Mouse (Mus musculus) midbrain, embryonic 14.5 days (tissue): ENCODE results near the gene D130043K22Rik. TPM values are rescaled to one million over a fixed set of nuclear protein-coding genes. Genes with fewer than 3 reads are reported as not detected.
A peak's percentile ranks its signal among the peaks of the same experiment; 100 is the strongest.

ENCODE experiments used
- ATAC-seq: fragments of 200-750 bp; cut with Nextera tagmentation; 2 replicates; pipeline ENCODE4 v1.8.0; 2017; ENCODE audit warnings: moderate number of reproducible peaks, moderate library complexity; ENCODE audit not compliant: low FRiP score, low TSS enrichment
- DNase-seq: peaks from one replicate; pipeline ENCODE4 v3.0.0-alpha.2; 2015
- H3K27ac ChIP-seq: fragments of 300-500 bp; sonication (generic); replicated peaks from 2 replicates; pipeline ENCODE4 v1.5.1; 2014; ENCODE audit warnings: mild to moderate bottlenecking, low read depth, low read length, moderate library complexity
- H3K27me3 ChIP-seq: fragments of 300-500 bp; sonication (generic); 2 replicates; pipeline ENCODE4 v1.6.1; 2014; ENCODE audit warnings: low read length, control low read depth, mixed read lengths; ENCODE audit not compliant: control insufficient read depth, insufficient read depth
- H3K36me3 ChIP-seq: fragments of 300-500 bp; sonication (generic); 2 replicates; pipeline ENCODE4 v1.6.1; 2014; ENCODE audit warnings: low read length, control low read depth; ENCODE audit not compliant: control insufficient read depth, insufficient read depth
- H3K4me1 ChIP-seq: fragments of 300-500 bp; sonication (generic); 2 replicates; pipeline ENCODE4 v1.6.1; 2014; ENCODE audit warnings: mild to moderate bottlenecking, antibody characterized with exemption, low read length, control low read depth; ENCODE audit not compliant: control insufficient read depth, insufficient read depth
- H3K4me2 ChIP-seq: fragments of 300-500 bp; sonication (generic); 2 replicates; pipeline ENCODE4 v1.6.1; 2014; ENCODE audit warnings: mild to moderate bottlenecking, low read length, moderate library complexity
- H3K4me3 ChIP-seq: fragments of 300-500 bp; sonication (generic); replicated peaks from 2 replicates; pipeline ENCODE4 v1.5.1; 2014; ENCODE audit warnings: low read depth, low read length
- H3K9ac ChIP-seq: fragments of 300-500 bp; sonication (generic); replicated peaks from 2 replicates; pipeline ENCODE4 v1.6.1; 2014; ENCODE audit warnings: mild to moderate bottlenecking, low read length, moderate library complexity
- H3K9me3 ChIP-seq: fragments of 300-500 bp; sonication (generic); 2 replicates; pipeline ENCODE4 v1.6.1; 2016; ENCODE audit warnings: low read length, control low read depth, mixed read lengths; ENCODE audit not compliant: control insufficient read depth
- WGBS: fragments of 180-500 bp; shearing (Covaris S2); extraction: QIAGEN DNeasy Blood & Tissue Kit; methylation state at CpG from one replicate; pipeline ENCODE4 v1.1.7; 2014; 5-methylcytosine and 5-hydroxymethylcytosine counted together
- polyA plus RNA-seq: library from polyadenylated mRNA; unstranded; fragments of >200 nt; fragmentation: Nextera tagmentation; extraction: Ambion mirVana; gene quantifications from 2 replicates; pipeline ENCODE4 v1.2.1, GENCODE M21; 2014

The D130043K22Rik gene
- polyA plus RNA-seq, result 3.5 and 4.2 TPM in 2 replicates

- peak within 1 kb of the TSS; percentile 52; the same call in 1 of the 2 replicates for H3K27ac ChIP-seq
- peaks cover 11% of the 10 kb centered on the region for H3K36me3 ChIP-seq
- WGBS, result 9% methylated on average over 40 of the region's 40 CpGs
- H3K4me3 ChIP-seq, result peak within 1 kb of the TSS; percentile 63
- H3K27me3 ChIP-seq, result no peaks in the 10 kb centered on the region
- H3K9me3 ChIP-seq, result no peaks in the 10 kb centered on the region
- H3K9ac ChIP-seq, result peak within 1 kb of the TSS; percentile 67
- peak within 1 kb of the TSS; percentile 80 for H3K4me2 ChIP-seq
- ATAC-seq (peak; percentile 88; the same call in 1 of the 2 replicates), DNase-seq (peak; percentile 87)
- H3K4me1 ChIP-seq, result no peaks in the 10 kb centered on the region; the same call in 1 of the 2 replicates
These were observed at the start of gene D130043K22Rik for GRCm38 (mm10) chr13:24844983-24845955. Gene D130043K22Rik (plus strand): TSS chr13:24845135.

- Histone ChIP-seq H3K4me3 (no peak overlapping the region), H3K36me3 (no peaks in the 10 kb centered on the region), H3K4me1 (peaks cover 12% of the 10 kb centered on the region), H3K9me3 (no peaks in the 10 kb centered on the region), H3K9ac (no peak overlapping the region), H3K4me2 (no peak overlapping the region), H3K27ac (no peak overlapping the region), H3K27me3 (no peaks in the 10 kb centered on the region)
- no peak for DNase-seq
- WGBS, result 97% methylated on average over 4 of the region's 4 CpGs
- ATAC-seq, result no peak
These were observed 46.2 kb upstream of the D130043K22Rik start for GRCm38 (mm10) chr13:24798686-24799085.

DNA sequence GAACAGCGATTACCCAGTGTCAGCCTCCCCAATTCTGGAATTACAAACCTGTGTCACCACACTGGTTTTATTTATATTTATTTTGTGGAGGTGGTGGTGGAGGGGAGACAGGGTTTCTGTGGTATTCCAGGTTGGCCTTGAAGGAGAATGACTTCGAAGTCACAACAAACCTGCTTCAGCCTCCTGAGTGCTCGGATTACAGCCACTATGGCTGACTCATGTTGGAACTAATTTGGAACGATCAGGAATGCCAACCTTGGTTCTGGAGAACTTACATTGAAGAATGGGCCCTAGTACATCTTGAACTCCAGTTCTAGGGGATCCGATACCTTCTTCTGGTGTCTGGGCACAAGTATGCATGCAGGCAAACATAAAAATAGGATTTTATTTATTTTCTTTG is 45.6 kb upstream of the D130043K22Rik start:
- DNase-seq, result no peak
- Histone ChIP-seq H3K36me3 (no peaks in the 10 kb centered on the region), H3K9ac (no peak overlapping the region; the same call in 1 of the 2 replicates), H3K4me1 (peaks cover 18% of the 10 kb centered on the region), H3K4me3 (peak overlapping the region; percentile 99), H3K4me2 (peak overlapping the region; percentile 67), H3K27ac (no peak overlapping the region), H3K9me3 (no peaks in the 10 kb centered on the region), H3K27me3 (no peaks in the 10 kb centered on the region)
- ATAC-seq, result no peak
- WGBS, result 76% methylated on average over 5 of the region's 5 CpGs

DNA sequence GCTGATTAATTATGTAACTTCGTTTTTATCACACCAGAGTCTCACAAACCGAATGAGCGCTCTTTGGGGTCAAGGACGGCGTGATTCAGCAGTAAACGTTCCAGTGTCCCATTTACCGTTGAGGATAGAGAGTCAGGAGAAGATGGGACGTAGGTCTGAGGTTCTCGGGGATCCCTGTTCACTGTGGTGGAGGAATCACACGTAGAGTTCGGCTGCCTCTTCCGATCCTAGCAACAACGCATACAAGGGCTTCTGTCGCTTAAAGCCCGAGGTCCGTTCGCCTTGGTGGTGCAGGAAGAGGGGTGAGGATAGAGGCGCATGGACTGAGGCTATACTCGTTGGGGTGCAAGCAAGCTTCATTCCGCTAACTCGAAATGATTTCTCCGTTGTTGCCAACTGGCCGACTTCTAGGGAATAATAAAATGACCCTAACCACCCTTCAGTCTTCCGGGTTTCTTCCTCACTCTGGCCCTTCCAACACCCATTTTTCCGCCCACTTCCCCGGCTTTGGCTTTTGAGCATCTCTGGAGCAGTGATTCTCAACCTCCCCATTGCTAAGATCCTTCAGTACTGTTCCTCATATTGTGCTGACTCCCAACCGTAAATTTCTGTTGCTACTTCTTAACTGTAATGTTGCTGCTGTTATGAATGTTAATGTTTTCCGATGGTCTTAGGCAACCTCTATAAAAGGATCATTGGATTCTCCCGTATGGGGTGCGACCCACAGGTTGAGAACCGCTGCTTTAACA is 44.8 kb upstream of the D130043K22Rik start:
- H3K27ac ChIP-seq, result peak overlapping the region; percentile 98
- no peaks in the 10 kb centered on the region for H3K27me3 ChIP-seq
- ATAC-seq (no peak; the same call in 1 of the 2 replicates), DNase-seq (peak; percentile 65)
- peak overlapping the region; percentile 67 for H3K4me2 ChIP-seq
- H3K36me3 ChIP-seq, result no peaks in the 10 kb centered on the region
- WGBS, result 1% methylated on average over 31 of the region's 31 CpGs
- no peaks in the 10 kb centered on the region for H3K9me3 ChIP-seq
- peak overlapping the region; percentile 99 for H3K4me3 ChIP-seq
- H3K9ac ChIP-seq, result peak overlapping the region; percentile 59
- peaks cover 22% of the 10 kb centered on the region for H3K4me1 ChIP-seq

DNA sequence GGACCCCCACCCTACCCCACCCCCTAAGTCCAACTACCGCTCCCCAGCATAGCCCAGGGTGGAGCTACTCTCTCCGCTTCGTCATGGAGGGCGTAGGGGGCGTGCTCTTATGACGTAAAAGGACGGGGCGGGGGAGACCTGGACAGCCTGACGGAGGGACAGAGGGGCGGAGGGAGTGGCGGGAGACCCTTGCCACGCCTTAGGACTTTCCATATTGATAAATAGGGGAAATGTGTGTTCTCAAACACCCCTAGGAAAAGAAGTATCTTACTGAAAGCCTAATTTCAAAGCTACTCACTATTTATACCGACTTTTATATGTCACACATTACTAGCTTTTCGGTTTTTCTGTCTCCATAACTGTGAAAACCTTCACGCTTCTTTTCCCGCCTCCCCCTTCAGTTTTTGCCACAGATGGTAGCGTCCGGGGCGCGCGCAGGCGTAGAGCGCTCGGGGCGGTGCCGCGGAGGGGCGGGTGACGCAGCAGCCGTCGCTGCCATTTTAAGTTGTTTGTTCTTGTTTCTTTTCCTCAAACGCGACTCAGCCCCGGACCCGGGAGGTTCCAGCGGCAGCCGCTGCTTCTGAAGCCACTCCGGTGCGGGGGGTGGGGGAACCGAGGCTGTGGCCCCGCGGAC is 44.1 kb upstream of the D130043K22Rik start:
- H3K36me3 ChIP-seq, result peaks cover 4% of the 10 kb centered on the region; the same call in 1 of the 2 replicates
- peak; percentile 98 for DNase-seq
- peaks cover 22% of the 10 kb centered on the region for H3K4me1 ChIP-seq
- no peaks in the 10 kb centered on the region for H3K9me3 ChIP-seq
- H3K9ac ChIP-seq, result peak overlapping the region; percentile 94
- H3K4me2 ChIP-seq, result peak overlapping the region; percentile 67
- ATAC-seq, result peak; percentile 97
- under 1% methylated on average over 42 of the region's 42 CpGs for WGBS
- H3K4me3 ChIP-seq, result peak overlapping the region; percentile 99
- H3K27me3 ChIP-seq, result no peaks in the 10 kb centered on the region
- H3K27ac ChIP-seq, result peak overlapping the region; percentile 98

DNA sequence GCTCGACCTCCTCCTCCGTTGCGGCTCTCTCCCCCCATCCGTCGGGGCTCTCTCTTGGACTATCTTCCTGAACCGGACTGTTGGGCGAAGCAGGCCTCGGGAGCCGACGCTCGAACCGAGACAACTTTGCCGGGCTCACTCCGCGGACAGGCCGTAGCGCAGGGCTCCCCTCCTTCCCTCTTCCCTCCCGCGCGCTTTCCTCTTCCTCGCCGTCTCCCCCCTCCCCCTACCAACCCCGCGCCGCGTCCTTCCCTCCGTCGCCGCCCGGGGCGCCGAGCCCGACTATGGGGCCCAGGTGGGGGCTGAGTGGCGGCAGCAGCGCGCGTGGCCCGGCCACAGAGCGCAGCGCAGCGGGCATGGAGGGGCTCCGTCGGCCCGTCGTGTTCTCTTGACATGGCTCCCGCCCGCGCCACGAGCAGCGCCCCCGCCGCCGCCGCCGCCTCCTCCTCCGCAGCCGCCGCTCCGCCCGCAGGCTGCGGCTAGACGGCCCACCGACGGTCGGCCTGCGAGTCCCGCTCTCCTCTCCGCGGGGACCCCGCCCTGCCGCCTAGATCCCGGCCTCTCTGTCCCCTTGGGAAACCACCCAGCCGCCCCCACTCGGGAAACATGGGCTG is 43.5 kb upstream of the D130043K22Rik start, which contains the start of gene BC005537:
BC005537 (plus strand) TSS at position 350 of the 614 bp plus-strand sequence.
- Histone ChIP-seq H3K9ac (peak within 1 kb of the TSS; percentile 94), H3K9me3 (no peaks in the 10 kb centered on the region), H3K27me3 (no peaks in the 10 kb centered on the region), H3K4me1 (peaks cover 22% of the 10 kb centered on the region), H3K36me3 (peaks cover 8% of the 10 kb centered on the region), H3K4me2 (peak within 1 kb of the TSS; percentile 67), H3K27ac (peak within 1 kb of the TSS; percentile 98), H3K4me3 (peak within 1 kb of the TSS; percentile 99)
- DNase-seq (peak; percentile 80), ATAC-seq (peak; percentile 74)
- WGBS, result under 1% methylated on average over 56 of the region's 74 CpGs

GRCm38 (mm10) chr13:24802131-24802691 is 42.7 kb upstream of the D130043K22Rik start:
- ATAC-seq (no peak), DNase-seq (peak; percentile 61)
- Histone ChIP-seq H3K27me3 (no peaks in the 10 kb centered on the region), H3K9me3 (no peaks in the 10 kb centered on the region), H3K4me1 (peaks cover 22% of the 10 kb centered on the region), H3K9ac (peak overlapping the region; percentile 94), H3K4me2 (peak overlapping the region; percentile 67), H3K4me3 (peak overlapping the region; percentile 99), H3K36me3 (peaks cover 11% of the 10 kb centered on the region), H3K27ac (peak overlapping the region; percentile 98)
- WGBS, result 0% methylated on average over 26 of the region's 26 CpGs
